Mouse (Mus musculus) spleen, adult 10 weeks (tissue): ENCODE data around the gene Dnajb11. TPM values are rescaled to one million over a fixed set of nuclear protein-coding genes. Genes with fewer than 3 reads are reported as not detected.

ENCODE experiments used
- polyA plus RNA-seq: library from polyadenylated mRNA; stranded (reverse); fragments of 350-450 nt; fragmentation: Illumina TruSeq; extraction: RNeasy Lipid Tissue Mini Kit (QIAGEN cat#74804); gene quantifications from one replicate; pipeline ENCODE4 v1.2.3, GENCODE M21; 2015; ENCODE audit warnings: low replicate concordance; ENCODE audit not compliant: insufficient read depth

Gene Dnajb11
- 128 TPM for polyA plus RNA-seq

GRCm38 (mm10) chr16:22857431-22858113, at the start of gene Dnajb11, which contains the start of gene Tbccd1:
Gene Dnajb11, plus strand, starts transcription at chr16:22857845.
Gene Tbccd1, minus strand, starts transcription at chr16:22857669.

GRCm38 (mm10) chr16:22811477-22811876, 46.2 kb upstream of the Dnajb11 start, which contains the start of gene Crygs:
Gene Crygs, minus strand, starts transcription at chr16:22811577.

DNA sequence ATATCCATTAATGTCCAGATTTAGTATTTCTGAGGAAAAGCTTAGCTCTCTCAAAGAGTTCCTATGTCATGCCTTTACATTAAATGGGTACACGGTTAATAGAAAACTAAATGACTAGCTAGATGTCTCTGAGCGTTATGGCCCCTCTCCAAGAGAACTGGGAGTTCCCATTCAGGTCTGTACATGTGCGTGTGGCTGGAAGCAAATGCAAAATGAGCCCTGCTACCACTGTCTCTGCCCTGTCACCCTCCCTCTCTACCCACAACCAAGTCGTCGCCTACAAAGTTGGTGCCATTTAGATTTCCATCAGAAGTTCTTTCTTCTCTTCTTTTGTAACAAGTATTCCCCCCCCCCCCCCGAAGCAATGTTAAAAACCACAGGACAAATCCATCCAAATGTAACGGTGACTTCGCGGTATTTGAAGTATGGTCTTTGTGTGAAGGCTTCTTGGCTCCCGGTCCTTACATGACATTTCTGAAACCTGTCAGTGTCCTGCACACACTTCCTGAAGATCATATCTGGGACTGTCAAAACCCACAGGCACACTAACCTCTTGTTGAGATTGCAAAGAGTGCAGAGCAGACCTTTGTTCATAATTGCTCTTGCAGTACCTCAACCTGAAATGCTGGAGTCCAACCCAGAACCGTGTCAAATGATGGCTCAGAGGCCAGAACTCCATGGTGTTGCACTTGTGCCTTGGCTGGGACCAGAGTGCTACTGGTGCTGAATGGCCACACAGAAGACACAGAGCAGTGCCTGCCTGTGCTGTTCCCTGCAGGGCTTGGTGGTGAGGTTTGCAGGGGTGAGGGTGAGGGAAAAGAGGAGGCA, 33.3 kb downstream of the Dnajb11 start, which contains the start of gene Ahsg:
Ahsg (plus strand) TSS at position 595 of the 828 bp plus-strand sequence.

GRCm38 (mm10) chr16:22918034-22918433, 60.4 kb downstream of the Dnajb11 start, which contains the start of gene Fetub:
Gene Fetub, plus strand, starts transcription at chr16:22918334.

Other genes starting within 250 kb of the Dnajb11 start
- 0.50 TPM for gene Dgkg, start 200.6 kb upstream of the Dnajb11 start, polyA plus RNA-seq
- gene Crygs, start 46.3 kb upstream of the Dnajb11 start, polyA plus RNA-seq: not detected
- 19.3 TPM for gene Tbccd1, start 176 bp upstream of the Dnajb11 start, polyA plus RNA-seq
- not detected for gene Ahsg, start 33.4 kb downstream of the Dnajb11 start, polyA plus RNA-seq
- gene Fetub, start 60.5 kb downstream of the Dnajb11 start, polyA plus RNA-seq: not detected
- not detected for gene Hrg, start 93.2 kb downstream of the Dnajb11 start, polyA plus RNA-seq
- gene Kng2, start 171.6 kb downstream of the Dnajb11 start, polyA plus RNA-seq: not detected
- gene Kng1, start 200.0 kb downstream of the Dnajb11 start, polyA plus RNA-seq: not detected
- gene Eif4a2, start 249.6 kb downstream of the Dnajb11 start, polyA plus RNA-seq: 1,407 TPM